Mouse (Mus musculus) splenic B cell, adult 2 months (primary cell): ENCODE results near the gene Fam71e2.

Experiments
- DNase-seq: peaks from one replicate; pipeline ENCODE4 v3.0.0-alpha.2; 2011; ENCODE audit warnings: low read depth, low spot score
- H3K27me3 ChIP-seq: 2 replicates; pipeline ENCODE4 v1.6.1; 2012; ENCODE audit warnings: mild to moderate bottlenecking, low read length, moderate library complexity, mixed read lengths; ENCODE audit not compliant: control insufficient read depth, poor library complexity, insufficient read depth, severe bottlenecking
- H3K36me3 ChIP-seq: 2 replicates; pipeline ENCODE4 v1.6.1; 2012; ENCODE audit warnings: mild to moderate bottlenecking, low read length, moderate library complexity, mixed read lengths; ENCODE audit not compliant: control insufficient read depth, poor library complexity, insufficient read depth, severe bottlenecking

The Fam71e2 gene

GRCm38 (mm10) chr7:4788499-4789435 is 17.7 kb upstream of the Fam71e2 start:
- DNase-seq = peak; percentile 55
- Histone ChIP-seq H3K27me3 (no peaks in the 10 kb centered on the region), H3K36me3 (no peaks in the 10 kb centered on the region)

- DNase-seq = no peak
- no peaks in the 10 kb centered on the region for H3K36me3 ChIP-seq
- no peaks in the 10 kb centered on the region for H3K27me3 ChIP-seq
Observed at GRCm38 (mm10) chr7:4783667-4784268, 12.7 kb upstream of the Fam71e2 start.

GRCm38 (mm10) chr7:4782759-4783158 is 11.7 kb upstream of the Fam71e2 start, which contains the start of the genes Il11 and Tmem190:
TSS of gene Il11 (minus strand) at chr7:4782859.
TSS of gene Tmem190 (plus strand) at chr7:4782937.
- DNase-seq = no peak
- H3K27me3 ChIP-seq = no peaks in the 10 kb centered on the region
- H3K36me3 ChIP-seq = no peaks in the 10 kb centered on the region

- Histone ChIP-seq H3K27me3 (no peaks in the 10 kb centered on the region), H3K36me3 (no peaks in the 10 kb centered on the region)
- no peak for DNase-seq
Observed at GRCm38 (mm10) chr7:4782130-4782529, 11.0 kb upstream of the Fam71e2 start.

GRCm38 (mm10) chr7:4779921-4780320 is 8.8 kb upstream of the Fam71e2 start:
- Histone ChIP-seq H3K27me3 (no peaks in the 10 kb centered on the region; the same call in 1 of the 2 replicates), H3K36me3 (no peaks in the 10 kb centered on the region)
- DNase-seq = no peak

GRCm38 (mm10) chr7:4777851-4778637 is 6.9 kb upstream of the Fam71e2 start:
- no peak for DNase-seq
- Histone ChIP-seq H3K27me3 (no peaks in the 10 kb centered on the region; the same call in 1 of the 2 replicates), H3K36me3 (no peaks in the 10 kb centered on the region)

GRCm38 (mm10) chr7:4776861-4777830 is 6.0 kb upstream of the Fam71e2 start:
- Histone ChIP-seq H3K36me3 (no peaks in the 10 kb centered on the region), H3K27me3 (no peaks in the 10 kb centered on the region; the same call in 1 of the 2 replicates)
- peak; percentile 41 for DNase-seq

GRCm38 (mm10) chr7:4776131-4776530 is 5.0 kb upstream of the Fam71e2 start:
- DNase-seq = no peak

GRCm38 (mm10) chr7:4764946-4765710 is 6.0 kb downstream of the Fam71e2 start:
- no peak for DNase-seq
- Histone ChIP-seq H3K36me3 (no peaks in the 10 kb centered on the region), H3K27me3 (no peaks in the 10 kb centered on the region)

More at GRCm38 (mm10) chr7:4776131-4776530, 5.0 kb upstream of the Fam71e2 start:
- no peaks in the 10 kb centered on the region for H3K36me3 ChIP-seq
- H3K27me3 ChIP-seq = no peaks in the 10 kb centered on the region; the same call in 1 of the 2 replicates

- no peak for DNase-seq
- Histone ChIP-seq H3K27me3 (no peaks in the 10 kb centered on the region), H3K36me3 (no peaks in the 10 kb centered on the region)
Observed at GRCm38 (mm10) chr7:4759670-4760069, 11.4 kb downstream of the Fam71e2 start.

GRCm38 (mm10) chr7:4752821-4753570 is 18.1 kb downstream of the Fam71e2 start, which contains the start of gene Cox6b2:
TSS of gene Cox6b2 (minus strand) at chr7:4753094.
- Histone ChIP-seq H3K27me3 (no peaks in the 10 kb centered on the region), H3K36me3 (no peaks in the 10 kb centered on the region)
- DNase-seq = peak; percentile 67

GRCm38 (mm10) chr7:4751971-4752820 is 18.9 kb downstream of the Fam71e2 start:
- no peaks in the 10 kb centered on the region for H3K36me3 ChIP-seq
- DNase-seq = peak; percentile 23
- H3K27me3 ChIP-seq = no peaks in the 10 kb centered on the region
